Mouse (Mus musculus) liver, adult 2 months (tissue): ENCODE data around the gene Umad1. TPM values are rescaled to one million over a fixed set of nuclear protein-coding genes. Genes with fewer than 3 reads are reported as not detected.

Source experiments
- DNase-seq: peaks from one replicate; pipeline ENCODE4 v3.0.0-alpha.2; 2011; ENCODE audit warnings: low read depth, low spot score; ENCODE audit errors: extremely low read depth
- H3K27ac ChIP-seq: fragments of 200-500 bp; replicated peaks from 2 replicates; pipeline ENCODE4 v1.5.1; 2012; ENCODE audit warnings: low read depth, mild to moderate bottlenecking, control low read depth, inconsistent platforms, low read length; ENCODE audit not compliant: insufficient read depth
- H3K27me3 ChIP-seq: fragments of 200-500 bp; 2 replicates; pipeline ENCODE4 v1.6.1; 2012; ENCODE audit warnings: mild to moderate bottlenecking, moderate library complexity, low read length, inconsistent platforms; ENCODE audit not compliant: control insufficient read depth, insufficient read depth
- H3K36me3 ChIP-seq: fragments of 200-500 bp; 2 replicates; pipeline ENCODE4 v1.6.1; 2012; ENCODE audit warnings: low read length, inconsistent platforms; ENCODE audit not compliant: control insufficient read depth, insufficient read depth
- H3K4me1 ChIP-seq: fragments of 200-500 bp; 2 replicates; pipeline ENCODE4 v1.6.1; 2011; ENCODE audit warnings: low read length; ENCODE audit not compliant: control insufficient read depth, insufficient read depth
- H3K4me3 ChIP-seq: fragments of 200-500 bp; 2 replicates; pipeline ENCODE4 v1.5.1; 2011; ENCODE audit warnings: low read depth, mild to moderate bottlenecking, control low read depth, low read length, moderate library complexity; ENCODE audit not compliant: insufficient read depth
- H3K79me2 ChIP-seq: fragments of 200-500 bp; 2 replicates; pipeline ENCODE4 v1.6.1; 2012; ENCODE audit warnings: inconsistent platforms, mild to moderate bottlenecking, low read length, moderate library complexity; ENCODE audit not compliant: control insufficient read depth, insufficient read depth
- H3K9ac ChIP-seq: fragments of 200-500 bp; 2 replicates; pipeline ENCODE4 v1.6.1; 2012; ENCODE audit warnings: low read depth, mild to moderate bottlenecking, control low read depth, inconsistent platforms, low read length
- CTCF ChIP-seq: fragments of 200-500 bp; IDR thresholded peaks from 2 replicates; pipeline ENCODE4 v1.5.1; 2011; ENCODE audit warnings: low read depth, low read length, control low read depth
- POLR2A ChIP-seq: fragments of 200-500 bp; IDR thresholded peaks from 2 replicates; pipeline ENCODE4 v1.6.1; 2011; ENCODE audit warnings: low read length, control low read depth; ENCODE audit not compliant: insufficient read depth; ENCODE audit errors: extremely low read depth
- WGBS: fragments of 180-500 bp; shearing (Covaris S2); methylation state at CpG from one replicate; pipeline ENCODE4 v1.1.7; 2018; 5-methylcytosine and 5-hydroxymethylcytosine counted together
- polyA plus RNA-seq: library from polyadenylated mRNA; depleted of rRNA; stranded (reverse); fragments of >200 nt; gene quantifications from 2 replicates; pipeline ENCODE4 v1.2.3, GENCODE M21; 2012
- total RNA-seq: library from RNA; depleted of rRNA; stranded (reverse); fragments of >200 nt; gene quantifications from 2 replicates; pipeline ENCODE4 v1.2.3, GENCODE M21; 2014

Umad1 gene
- total and polyA plus RNA-seq, 2 experiments: 15.0 to 17.0 TPM

DNA sequence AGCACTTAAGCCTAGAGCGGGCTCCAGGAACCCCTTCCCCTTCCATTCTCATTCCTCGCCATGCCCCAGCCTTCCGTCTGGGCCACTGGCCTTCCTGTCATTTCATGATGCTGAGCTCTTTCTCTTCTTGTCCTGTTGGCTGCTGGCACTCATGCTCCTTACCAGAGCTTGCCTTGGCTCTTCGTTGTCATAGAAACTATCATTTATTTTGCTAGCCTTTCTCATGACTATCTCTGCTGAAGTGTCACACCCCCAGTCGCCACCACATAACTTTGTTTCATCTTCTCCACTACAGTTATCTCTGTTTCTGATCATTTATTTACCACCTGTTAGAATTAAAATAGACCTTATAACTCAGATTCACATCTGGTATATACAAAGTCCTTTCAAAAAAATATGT, 117.3 kb downstream of the Umad1 start:
- Histone ChIP-seq H3K27ac (no peak overlapping the region), H3K4me3 (no peak overlapping the region), H3K36me3 (0 out of 2 replicates have a peak, but pooled peaks cover 1% of the 10 kb centered on the region), H3K9ac (no peak overlapping the region), H3K4me1 (peaks cover 5% of the 10 kb centered on the region; the same call in 1 of the 2 replicates), H3K27me3 (no peaks in the 10 kb centered on the region), H3K79me2 (no peaks in the 10 kb centered on the region)
- 96% methylated on average over 5 of the region's 5 CpGs for WGBS
- no peak for DNase-seq
- TF ChIP-seq POLR2A: no peak
- no peak for TF ChIP-seq CTCF

- Histone ChIP-seq H3K27ac (no peak overlapping the region), H3K4me3 (no peak overlapping the region), H3K27me3 (no peaks in the 10 kb centered on the region), H3K4me1 (peaks cover 5% of the 10 kb centered on the region; the same call in 1 of the 2 replicates), H3K36me3 (0 out of 2 replicates have a peak, but pooled peaks cover 1% of the 10 kb centered on the region), H3K9ac (no peak overlapping the region), H3K79me2 (no peaks in the 10 kb centered on the region)
- TF ChIP-seq CTCF (no peak), POLR2A (no peak)
- 91% methylated on average over 8 of the region's 8 CpGs for WGBS
- DNase-seq: no peak
Observed at GRCm38 (mm10) chr6:8377667-8378066, 118.6 kb downstream of the Umad1 start.

DNA sequence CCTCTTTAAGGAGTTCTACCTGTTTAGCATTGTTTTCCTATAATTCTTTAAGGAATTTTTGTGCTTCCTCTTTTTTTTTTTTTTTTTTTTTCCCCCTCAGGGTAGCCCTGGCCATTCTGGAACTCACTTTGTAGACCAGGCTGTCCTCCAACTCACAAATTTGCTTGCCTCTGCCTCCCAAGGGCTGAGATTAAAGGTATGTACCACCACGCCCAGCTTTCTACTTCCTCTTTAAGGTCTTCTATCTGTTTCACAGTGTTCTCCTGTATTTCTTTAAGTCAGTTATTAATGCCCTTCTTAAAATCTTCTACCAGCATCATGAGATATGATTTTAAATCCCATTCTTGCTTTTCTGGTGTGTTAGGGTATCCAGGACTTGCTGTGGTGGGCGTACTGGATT, 130.2 kb downstream of the Umad1 start:
- no peak for DNase-seq
- H3K79me2 ChIP-seq: no peaks in the 10 kb centered on the region
- no peaks in the 10 kb centered on the region for H3K27me3 ChIP-seq
- no peaks in the 10 kb centered on the region for H3K4me1 ChIP-seq
- no peak overlapping the region for H3K27ac ChIP-seq
- H3K9ac ChIP-seq: no peak overlapping the region
- 99% methylated on average over 2 of the region's 2 CpGs for WGBS
- H3K36me3 ChIP-seq: no peaks in the 10 kb centered on the region
- no peak overlapping the region for H3K4me3 ChIP-seq
- TF ChIP-seq CTCF: no peak
- no peak for TF ChIP-seq POLR2A

DNA sequence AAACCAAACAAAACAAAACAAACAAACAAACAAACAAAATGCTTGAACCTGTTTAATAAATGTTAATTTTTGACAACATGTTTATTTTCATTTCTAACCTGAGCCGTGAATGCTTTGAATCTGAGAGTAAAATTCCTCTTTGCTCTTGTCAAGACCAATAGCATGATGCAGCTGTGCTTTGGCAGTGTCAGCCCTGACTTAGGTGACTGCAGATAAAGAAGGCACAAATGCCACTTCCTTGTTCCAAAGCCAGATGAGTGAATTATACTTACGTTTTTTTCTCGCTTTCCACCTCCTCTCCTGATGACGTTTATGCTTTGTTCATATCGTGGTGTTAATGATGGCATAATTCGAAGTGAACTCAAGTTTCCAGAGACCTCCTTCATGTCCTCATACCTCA, 131.2 kb downstream of the Umad1 start:
- WGBS: 91% methylated on average over 6 of the region's 6 CpGs
- Histone ChIP-seq H3K4me1 (0 out of 2 replicates have a peak, but pooled peaks cover 2% of the 10 kb centered on the region), H3K4me3 (no peak overlapping the region)

DNA sequence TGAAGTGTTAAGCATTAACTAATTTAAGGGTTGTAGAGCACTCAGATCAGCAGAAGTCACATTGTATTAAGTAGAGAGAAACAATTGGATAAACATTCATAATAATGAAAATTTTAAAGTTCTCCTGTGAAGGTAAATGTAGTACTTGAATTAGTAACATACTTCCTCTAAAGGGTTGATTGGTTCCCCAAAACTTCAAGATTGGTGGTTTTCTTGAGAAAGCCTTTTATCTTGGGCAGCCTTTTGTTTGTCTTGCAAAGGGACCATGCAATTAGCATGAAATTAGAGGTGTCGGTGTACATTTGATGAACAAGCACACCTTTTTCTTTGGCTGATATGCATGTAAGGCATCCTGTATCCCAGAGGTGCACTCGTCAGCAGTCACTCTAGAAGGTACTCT, 131.8 kb downstream of the Umad1 start:
- H3K27ac ChIP-seq: no peak overlapping the region
- H3K36me3 ChIP-seq: no peaks in the 10 kb centered on the region
- H3K4me1 ChIP-seq: 0 out of 2 replicates have a peak, but pooled peaks cover 2% of the 10 kb centered on the region
- H3K9ac ChIP-seq: no peak overlapping the region
- TF ChIP-seq POLR2A: no peak
- no peak for TF ChIP-seq CTCF
- no peaks in the 10 kb centered on the region for H3K27me3 ChIP-seq
- H3K79me2 ChIP-seq: no peaks in the 10 kb centered on the region
- DNase-seq: no peak
- H3K4me3 ChIP-seq: no peak overlapping the region
- 93% methylated on average over 2 of the region's 2 CpGs for WGBS

More for the DNA sequence above, 131.2 kb downstream of the Umad1 start:
- TF ChIP-seq CTCF: no peak
- no peak for TF ChIP-seq POLR2A
- H3K27ac ChIP-seq: no peak overlapping the region
- no peak for DNase-seq
- no peak overlapping the region for H3K9ac ChIP-seq
- H3K79me2 ChIP-seq: no peaks in the 10 kb centered on the region
- no peaks in the 10 kb centered on the region for H3K27me3 ChIP-seq
- no peaks in the 10 kb centered on the region for H3K36me3 ChIP-seq

DNA sequence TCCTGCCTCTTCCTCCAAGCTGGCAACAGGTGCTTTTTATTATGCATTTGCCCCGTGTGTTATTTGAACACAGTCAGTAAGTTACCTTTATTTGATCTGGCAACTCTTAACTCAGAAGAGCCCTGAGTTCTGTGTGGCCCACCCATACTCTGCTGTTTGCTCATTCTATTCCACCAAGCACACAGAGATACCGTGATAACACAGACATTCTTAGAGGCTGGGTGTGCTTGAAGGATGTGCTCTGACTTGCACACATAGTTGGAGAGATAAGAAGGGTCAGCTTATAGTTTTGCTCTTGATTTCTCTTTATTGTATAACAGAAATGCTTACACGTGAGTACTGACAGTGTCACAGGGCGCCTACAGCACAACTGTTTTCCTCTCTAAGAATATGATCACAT, 133.9 kb downstream of the Umad1 start:
- H3K79me2 ChIP-seq: no peaks in the 10 kb centered on the region

More for the DNA sequence above, 133.9 kb downstream of the Umad1 start:
- Histone ChIP-seq H3K27me3 (no peaks in the 10 kb centered on the region), H3K4me3 (no peak overlapping the region), H3K27ac (no peak overlapping the region), H3K36me3 (no peaks in the 10 kb centered on the region), H3K9ac (no peak overlapping the region), H3K4me1 (0 out of 2 replicates have a peak, but pooled peaks cover 2% of the 10 kb centered on the region)
- no peak for DNase-seq
- WGBS: 64% methylated on average over 4 of the region's 4 CpGs
- no peak for TF ChIP-seq POLR2A
